Mouse (Mus musculus) liver, postnatal 0 days (tissue): ENCODE results near the gene Hs1bp3. TPM values are rescaled to one million over a fixed set of nuclear protein-coding genes. Genes with fewer than 3 reads are reported as not detected.

ENCODE experiments used
- ATAC-seq: fragments of 200-750 bp; cut with Nextera tagmentation; 2 replicates; pipeline ENCODE4 v1.8.0; 2017; ENCODE audit warnings: mild to moderate bottlenecking, moderate library complexity
- DNase-seq: peaks from one replicate; pipeline ENCODE4 v3.0.0-alpha.2; 2016
- H3K27ac ChIP-seq: fragments of 300-500 bp; sonication (generic); 2 replicates; pipeline ENCODE4 v1.5.1; 2014; ENCODE audit warnings: antibody characterized with exemption, moderate library complexity, mild to moderate bottlenecking, low read depth
- H3K27me3 ChIP-seq: fragments of 300-500 bp; sonication (generic); 2 replicates; pipeline ENCODE4 v1.6.1; 2014; ENCODE audit warnings: low read length, control low read depth, mixed read lengths; ENCODE audit not compliant: insufficient read depth
- H3K36me3 ChIP-seq: fragments of 300-500 bp; sonication (generic); replicated peaks from 2 replicates; pipeline ENCODE4 v1.6.1; 2014; ENCODE audit warnings: mild to moderate bottlenecking, control low read depth, low read length, moderate library complexity, mixed read lengths; ENCODE audit not compliant: insufficient read depth
- H3K4me1 ChIP-seq: fragments of 300-500 bp; sonication (generic); 2 replicates; pipeline ENCODE4 v1.6.1; 2014; ENCODE audit warnings: antibody characterized with exemption, mild to moderate bottlenecking, control low read depth; ENCODE audit not compliant: insufficient read depth
- H3K4me2 ChIP-seq: fragments of 300-500 bp; sonication (generic); 2 replicates; pipeline ENCODE4 v1.6.1; 2014; ENCODE audit warnings: low read depth, mild to moderate bottlenecking, low read length, moderate library complexity, mixed read lengths
- H3K4me3 ChIP-seq: fragments of 300-500 bp; sonication (generic); 2 replicates; pipeline ENCODE4 v1.5.1; 2014; ENCODE audit warnings: low read depth, low read length
- H3K9ac ChIP-seq: fragments of 300-500 bp; sonication (generic); replicated peaks from 2 replicates; pipeline ENCODE4 v1.6.1; 2014; ENCODE audit warnings: mild to moderate bottlenecking, moderate library complexity
- H3K9me3 ChIP-seq: fragments of 300-500 bp; sonication (generic); 2 replicates; pipeline ENCODE4 v1.6.1; 2016; ENCODE audit warnings: mild to moderate bottlenecking, control low read depth, low read length, mixed read lengths
- CTCF ChIP-seq: sonication (generic); IDR thresholded peaks from 2 replicates; pipeline ENCODE4 v1.5.1; 2016; ENCODE audit warnings: antibody characterized with exemption, low read depth
- EP300 ChIP-seq: IDR thresholded peaks from 2 replicates; pipeline ENCODE4 v1.6.1; 2016; ENCODE audit warnings: antibody characterized with exemption, low read depth, mild to moderate bottlenecking
- WGBS: fragments of 180-500 bp; shearing (Covaris S2); extraction: QIAGEN DNeasy Blood & Tissue Kit; methylation state at CpG from one replicate; pipeline ENCODE4 v1.1.7; 2014; ENCODE audit not compliant: insufficient replicate concordance; 5-methylcytosine and 5-hydroxymethylcytosine counted together
- polyA plus RNA-seq: library from polyadenylated mRNA; unstranded; fragments of >200 nt; fragmentation: Nextera tagmentation; extraction: Ambion mirVana; gene quantifications from 2 replicates; pipeline ENCODE4 v1.2.1, GENCODE M21; 2015

The Hs1bp3 gene
- polyA plus RNA-seq, 1 experiment from 2014 or later, result 3.7 TPM

DNA sequence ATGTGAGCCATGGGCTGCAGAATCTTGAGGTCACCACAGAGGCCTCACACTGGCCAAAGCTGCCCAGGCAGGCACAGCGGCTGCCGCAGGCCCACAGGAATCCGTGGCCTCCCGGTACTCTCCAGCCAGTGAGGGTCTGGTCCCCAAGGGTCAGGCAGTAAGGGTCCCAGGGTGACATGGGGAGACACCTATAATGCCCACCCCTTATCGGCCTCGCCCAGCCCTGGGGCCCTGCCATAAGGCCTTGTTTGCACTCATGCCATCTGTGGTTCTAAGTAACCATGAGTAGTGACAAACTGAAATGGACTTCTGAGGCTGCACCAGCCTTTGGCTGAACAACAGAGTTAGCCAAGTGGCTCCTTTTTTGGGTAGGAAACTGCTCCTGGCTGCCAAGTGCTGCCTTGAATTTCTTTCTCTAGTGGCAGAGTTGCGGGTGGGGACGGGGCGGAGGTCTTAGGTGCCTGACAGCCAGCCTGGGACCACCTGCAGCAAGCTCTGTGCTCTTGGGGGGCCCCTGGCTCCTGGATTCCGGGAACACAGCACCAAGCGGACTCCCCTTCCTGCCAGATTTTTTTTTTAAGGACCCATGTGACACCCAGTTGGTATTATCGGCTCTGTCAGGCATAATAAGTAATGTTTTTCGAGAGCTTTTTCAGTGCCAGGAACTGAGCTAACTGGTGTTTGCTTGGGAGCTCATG lies 12.2 kb downstream of the Hs1bp3 start:
- no peak overlapping the region for H3K4me2 ChIP-seq
- DNase-seq, result no peak

GRCm38 (mm10) chr12:8325943-8326522 lies 12.8 kb downstream of the Hs1bp3 start:
- H3K4me1 ChIP-seq, result no peaks in the 10 kb centered on the region
- no peak overlapping the region for H3K27ac ChIP-seq
- no peaks in the 10 kb centered on the region for H3K27me3 ChIP-seq
- no peak overlapping the region for H3K9ac ChIP-seq
- ATAC-seq (no peak), DNase-seq (no peak)
- 0 out of 2 replicates have a peak, but pooled peaks cover 5% of the 10 kb centered on the region for H3K36me3 ChIP-seq
- WGBS, result 87% methylated on average over 17 of the region's 17 CpGs
- H3K4me3 ChIP-seq, result no peak overlapping the region
- TF ChIP-seq EP300 (no peak), CTCF (no peak)
- H3K9me3 ChIP-seq, result no peaks in the 10 kb centered on the region
- H3K4me2 ChIP-seq, result no peak overlapping the region

More for the DNA sequence above, 12.2 kb downstream of the Hs1bp3 start:
- no peak for ATAC-seq
- H3K4me1 ChIP-seq, result no peaks in the 10 kb centered on the region
- H3K4me3 ChIP-seq, result no peak overlapping the region
- 85% methylated on average over 13 of the region's 13 CpGs for WGBS
- no peaks in the 10 kb centered on the region for H3K27me3 ChIP-seq
- H3K27ac ChIP-seq, result no peak overlapping the region
- H3K9me3 ChIP-seq, result no peaks in the 10 kb centered on the region
- 0 out of 2 replicates have a peak, but pooled peaks cover 8% of the 10 kb centered on the region for H3K36me3 ChIP-seq
- no peak overlapping the region for H3K9ac ChIP-seq
- TF ChIP-seq EP300 (no peak), CTCF (no peak)

DNA sequence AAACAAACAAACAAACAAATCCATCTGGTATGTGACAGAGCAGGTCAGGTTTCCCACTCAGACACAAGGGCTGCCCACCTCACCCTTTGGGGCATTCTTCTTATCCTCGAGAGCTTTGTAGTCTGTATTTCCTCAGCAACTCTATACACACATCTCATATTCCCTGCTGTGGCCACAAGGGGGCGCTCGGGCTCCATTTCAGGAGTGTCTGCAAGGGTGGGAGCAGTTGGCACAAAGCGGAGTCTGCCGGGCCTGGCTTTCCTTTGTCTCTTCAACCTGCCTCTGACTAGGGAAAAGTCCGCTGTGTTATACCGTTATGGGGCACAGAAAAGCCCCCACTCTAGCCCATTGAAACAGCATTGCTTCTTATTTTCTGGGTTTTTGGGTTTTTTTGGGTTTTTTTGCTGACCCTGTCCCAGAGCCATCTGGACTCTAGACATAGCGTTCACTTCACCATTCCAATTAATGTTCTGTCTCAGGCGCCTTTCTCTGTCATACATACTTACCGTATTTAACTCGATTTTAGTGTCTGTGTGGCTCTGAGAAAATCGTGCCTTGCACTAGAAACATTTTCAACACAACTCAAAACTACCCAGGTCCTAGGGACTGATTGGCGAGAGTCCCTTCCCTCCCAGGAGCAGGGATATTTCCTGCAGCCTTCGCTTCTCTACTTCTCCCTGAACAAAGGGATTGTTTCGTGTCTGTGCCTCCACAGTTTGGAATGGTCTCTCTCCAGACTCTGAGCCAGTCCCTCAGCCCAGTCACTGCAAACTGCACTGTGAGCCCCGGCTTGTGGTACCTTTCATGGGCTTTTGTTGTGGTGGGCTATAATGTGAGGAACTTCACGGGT lies 13.8 kb downstream of the Hs1bp3 start:
- WGBS, result 42% methylated on average over 17 of the region's 17 CpGs
- ATAC-seq, result peak; percentile 83
- H3K4me2 ChIP-seq, result no peak overlapping the region

DNA sequence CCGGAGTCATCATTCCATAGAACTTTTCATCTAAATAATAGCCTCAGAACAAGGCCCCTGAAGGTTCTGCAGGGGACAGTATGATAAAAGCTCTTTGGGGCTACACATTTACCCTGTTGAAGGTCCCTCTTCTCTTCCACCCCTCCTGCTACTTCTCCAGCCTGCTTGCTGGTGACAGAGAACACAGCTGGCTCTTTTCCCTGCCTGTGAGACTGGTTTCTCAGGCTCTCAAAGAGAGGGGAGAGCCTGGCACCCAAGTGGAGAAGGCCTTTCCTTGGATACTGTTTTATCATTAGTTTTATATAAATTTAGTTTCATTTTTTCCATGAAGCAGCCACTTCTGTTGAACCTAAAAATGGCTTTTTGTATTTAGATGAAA lies 14.4 kb downstream of the Hs1bp3 start:
- no peak overlapping the region for H3K4me2 ChIP-seq
- WGBS, result 76% methylated on average over 1 of the region's 1 CpGs
- no peak overlapping the region for H3K27ac ChIP-seq
- H3K27me3 ChIP-seq, result no peaks in the 10 kb centered on the region
- 0 out of 2 replicates have a peak, but pooled peaks cover 5% of the 10 kb centered on the region for H3K36me3 ChIP-seq
- no peak for ATAC-seq
- no peak for DNase-seq
- no peaks in the 10 kb centered on the region for H3K9me3 ChIP-seq
- H3K4me1 ChIP-seq, result no peaks in the 10 kb centered on the region
- H3K9ac ChIP-seq, result no peak overlapping the region
- H3K4me3 ChIP-seq, result no peak overlapping the region
- TF ChIP-seq CTCF, result no peak
- no peak for TF ChIP-seq EP300

More for the DNA sequence above, 13.8 kb downstream of the Hs1bp3 start:
- DNase-seq, result peak; percentile 92
- Histone ChIP-seq H3K4me3 (no peak overlapping the region), H3K4me1 (no peaks in the 10 kb centered on the region), H3K9ac (no peak overlapping the region), H3K27ac (no peak overlapping the region), H3K9me3 (no peaks in the 10 kb centered on the region), H3K27me3 (no peaks in the 10 kb centered on the region), H3K36me3 (0 out of 2 replicates have a peak, but pooled peaks cover 5% of the 10 kb centered on the region)
- TF ChIP-seq CTCF (peak; percentile 97), EP300 (peak; percentile 23; the same call in 1 of the 2 replicates)

GRCm38 (mm10) chr12:8329236-8329635 lies 16.0 kb downstream of the Hs1bp3 start:
- H3K9me3 ChIP-seq, result no peaks in the 10 kb centered on the region
- H3K9ac ChIP-seq, result no peak overlapping the region
- H3K4me1 ChIP-seq, result peaks cover 4% of the 10 kb centered on the region; the same call in 1 of the 2 replicates
- no peak for ATAC-seq
- DNase-seq, result no peak
- no peak overlapping the region for H3K27ac ChIP-seq
- H3K36me3 ChIP-seq, result 0 out of 2 replicates have a peak, but pooled peaks cover 5% of the 10 kb centered on the region
- H3K4me3 ChIP-seq, result no peak overlapping the region
- TF ChIP-seq EP300 (no peak), CTCF (no peak)
- WGBS, result 85% methylated on average over 7 of the region's 7 CpGs
- H3K4me2 ChIP-seq, result no peak overlapping the region
- H3K27me3 ChIP-seq, result no peaks in the 10 kb centered on the region
